Mouse (Mus musculus): ENCODE results near the gene Zbtb32. TPM values are rescaled to one million over a fixed set of nuclear protein-coding genes. Genes with fewer than 3 reads are reported as not detected.

Zbtb32 gene
- total RNA-seq, 2 experiments from 2014 or later: not detected

- no peak for DNase-seq (ENCODE audit: low spot score in 2 of 2)
These were observed 26.3 kb downstream of the Zbtb32 start for GRCm38 (mm10) chr7:30572389-30572788.

- no peak for DNase-seq (ENCODE audit: low spot score in 2 of 2)
These were observed 31.2 kb downstream of the Zbtb32 start for GRCm38 (mm10) chr7:30567555-30567954.

DNA sequence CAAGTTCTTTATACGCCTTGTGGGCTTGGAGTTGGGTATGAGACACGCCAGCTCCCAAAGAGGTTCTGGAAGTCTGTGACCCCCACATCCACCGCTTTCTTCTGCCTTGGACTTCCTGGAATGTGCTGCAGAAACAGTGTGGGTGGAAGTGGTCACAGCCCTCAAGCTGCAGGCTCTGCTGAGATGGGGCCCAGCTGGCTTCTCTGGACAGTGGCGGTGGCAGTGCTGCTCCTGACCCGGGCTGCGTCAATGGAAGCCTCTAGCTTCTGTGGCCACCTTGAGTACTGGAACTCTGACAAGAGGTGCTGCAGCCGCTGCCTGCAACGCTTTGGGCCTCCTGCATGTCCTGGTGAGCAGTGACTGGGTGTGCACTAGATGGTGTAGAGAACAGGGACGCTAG is 32.7 kb downstream of the Zbtb32 start:
- no peak for DNase-seq (ENCODE audit: low spot score in 2 of 2)

- DNase-seq (ENCODE audit: low spot score in 2 of 2): no peak
These were observed 33.6 kb downstream of the Zbtb32 start, which contains the start of gene Igflr1 for GRCm38 (mm10) chr7:30564970-30565571. Igflr1 (plus strand) TSS chr7:30565427.

DNA sequence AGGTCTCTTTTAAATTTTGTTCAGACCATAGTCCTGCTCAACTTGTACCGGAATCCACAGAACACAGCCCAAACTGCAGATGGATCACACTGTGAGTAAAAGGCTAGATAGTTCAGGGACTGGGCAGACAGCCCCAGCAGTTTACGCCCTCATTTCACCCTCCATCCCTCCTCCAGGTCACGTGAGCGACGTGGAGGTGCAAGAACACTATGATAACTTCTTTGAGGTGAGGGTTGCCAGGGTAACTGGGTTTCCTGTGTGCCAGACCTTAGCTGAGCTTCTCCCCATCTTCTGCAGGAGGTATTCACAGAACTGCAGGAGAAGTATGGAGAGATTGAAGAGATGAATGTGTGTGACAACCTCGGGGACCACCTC is 34.8 kb downstream of the Zbtb32 start:
- DNase-seq (ENCODE audit: low spot score in 2 of 2): no peak

- DNase-seq (ENCODE audit: low spot score in 2 of 2): peak; percentile 89 to 96
These were observed 35.4 kb downstream of the Zbtb32 start, which contains the start of the genes U2af1l4, Gm49396 and Psenen for GRCm38 (mm10) chr7:30563117-30563905. U2af1l4 (plus strand) TSS chr7:30563301. Gm49396 (plus strand) TSS chr7:30563344. Psenen (minus strand) TSS chr7:30563627.

DNA sequence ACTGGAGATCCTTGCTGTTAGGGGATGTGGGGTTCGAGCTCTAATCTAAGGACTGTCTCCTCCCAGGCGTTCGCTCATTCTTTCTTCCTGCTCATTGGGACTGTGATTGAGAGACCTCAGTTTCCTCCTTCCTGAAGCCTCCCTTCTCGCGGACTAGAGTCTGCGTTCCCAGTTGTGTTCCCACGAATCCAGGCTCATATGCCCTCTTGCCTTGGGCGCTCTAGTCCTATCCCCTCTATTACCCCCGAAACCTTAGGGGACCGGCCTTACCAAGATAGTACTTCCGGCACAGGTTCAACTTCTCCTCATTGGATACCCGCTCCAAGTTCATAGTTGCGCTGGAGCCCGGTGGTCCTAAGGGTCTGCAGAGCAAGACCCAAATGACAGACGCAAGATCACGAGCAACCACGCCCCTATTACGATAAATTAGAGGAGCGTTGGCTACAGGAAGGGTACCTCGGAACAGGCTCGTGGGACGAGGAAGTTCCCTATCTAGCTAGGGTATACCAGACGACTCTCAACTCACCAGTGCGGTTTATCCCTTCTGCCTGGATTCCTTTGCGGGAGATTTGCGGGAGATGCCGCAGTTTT is 36.1 kb downstream of the Zbtb32 start:
- DNase-seq (ENCODE audit: low spot score in 2 of 2): no peak

DNA sequence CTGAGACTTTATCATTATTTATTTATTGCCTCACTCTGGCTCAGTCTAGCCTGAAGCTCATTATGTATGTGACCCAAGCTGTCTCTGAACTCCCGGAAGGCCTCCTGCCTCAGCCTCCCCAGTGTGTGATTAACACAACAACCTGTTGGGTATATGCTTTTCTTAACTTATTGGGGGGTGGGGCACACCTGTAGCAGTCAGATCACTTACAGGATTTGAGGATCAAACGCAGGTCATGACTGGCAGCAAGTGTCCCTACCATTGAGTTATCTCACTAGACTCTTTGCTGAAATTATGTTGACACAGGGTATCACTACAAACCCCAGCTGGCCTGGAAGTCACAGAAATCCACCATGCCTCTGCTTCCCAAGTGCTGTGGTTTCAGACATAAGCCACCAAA is 38.4 kb downstream of the Zbtb32 start:
- no peak for DNase-seq (ENCODE audit: low spot score in 2 of 2)

- DNase-seq (ENCODE audit: low spot score in 2 of 2): peak; percentile 79 to 95
These were observed 39.2 kb downstream of the Zbtb32 start, which contains the start of gene Lin37 for GRCm38 (mm10) chr7:30559443-30559954. Lin37 (minus strand) TSS chr7:30559838.

DNA sequence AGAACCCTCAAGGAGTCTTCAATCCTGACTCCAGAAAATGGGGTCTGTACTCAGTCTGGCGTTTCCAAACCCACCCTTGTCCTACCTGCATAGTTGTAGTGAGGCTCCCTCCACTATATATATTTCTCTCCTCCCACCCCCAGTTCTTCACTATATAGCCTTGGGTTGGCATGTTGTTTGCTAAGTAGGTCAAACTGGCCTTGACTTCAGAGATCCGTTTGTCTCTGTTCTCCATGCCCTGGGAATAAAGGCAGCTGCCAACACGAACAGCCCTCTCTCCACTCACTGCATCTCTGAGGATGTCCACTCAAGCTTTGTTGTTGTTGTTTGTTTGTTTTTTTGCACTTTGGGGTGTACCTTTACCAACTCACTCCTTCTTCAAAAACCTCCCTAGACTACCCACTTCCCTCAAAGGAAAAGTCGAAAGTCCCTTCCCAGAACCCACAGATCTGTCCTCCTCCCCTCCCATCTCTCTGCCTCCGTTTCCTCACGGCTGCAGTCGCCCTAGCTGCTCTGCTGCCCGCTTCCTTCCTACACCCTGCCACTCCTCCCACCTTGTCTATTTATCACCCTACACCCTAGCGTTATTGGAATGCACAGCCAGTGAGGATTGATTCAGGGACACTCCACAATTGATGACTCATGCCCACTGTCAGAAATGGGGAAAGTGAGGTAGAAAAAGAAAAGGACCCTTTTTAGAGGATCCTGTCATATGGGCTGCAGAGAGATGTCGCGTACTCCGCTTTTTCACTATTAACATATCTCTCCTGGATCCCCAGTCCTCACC is 39.9 kb downstream of the Zbtb32 start:
- DNase-seq (ENCODE audit: low spot score in 2 of 2): no peak

DNA sequence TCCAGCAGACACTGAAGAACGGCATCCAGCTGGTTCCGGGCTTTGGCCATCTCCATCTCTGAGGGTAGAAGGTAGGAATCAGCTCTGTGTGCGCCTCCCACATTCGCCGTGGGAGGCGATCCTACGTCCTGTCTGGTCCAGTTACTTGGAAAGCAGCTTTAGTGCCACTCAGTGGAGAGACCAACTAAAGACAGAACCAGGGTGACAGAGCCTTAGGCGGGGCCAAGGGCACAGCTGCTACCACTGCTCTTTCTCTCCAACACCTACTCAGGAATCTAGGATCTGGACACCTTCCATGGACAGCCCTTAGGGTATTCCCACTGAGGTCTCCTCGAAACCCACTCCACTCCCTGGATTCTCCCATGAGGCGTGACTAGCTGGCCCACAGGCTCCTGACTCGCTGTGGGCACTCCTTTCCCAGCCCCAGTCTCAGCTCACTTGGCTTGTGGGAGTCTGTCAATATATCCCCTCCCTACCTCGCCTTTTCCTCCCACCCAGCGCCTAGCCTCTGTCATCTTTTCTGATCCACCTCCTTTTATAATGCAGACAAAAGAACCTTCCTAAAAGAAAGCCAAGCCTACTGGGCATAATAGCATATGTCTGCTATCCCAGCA is 40.7 kb downstream of the Zbtb32 start:
- DNase-seq (ENCODE audit: low spot score in 2 of 2): no peak

- DNase-seq (ENCODE audit: low spot score in 2 of 2): no peak
These were observed 41.7 kb downstream of the Zbtb32 start for GRCm38 (mm10) chr7:30556894-30557536.

GRCm38 (mm10) chr7:30553810-30554584 is 44.7 kb downstream of the Zbtb32 start:
- no peak for DNase-seq (ENCODE audit: low spot score in 2 of 2)

DNA sequence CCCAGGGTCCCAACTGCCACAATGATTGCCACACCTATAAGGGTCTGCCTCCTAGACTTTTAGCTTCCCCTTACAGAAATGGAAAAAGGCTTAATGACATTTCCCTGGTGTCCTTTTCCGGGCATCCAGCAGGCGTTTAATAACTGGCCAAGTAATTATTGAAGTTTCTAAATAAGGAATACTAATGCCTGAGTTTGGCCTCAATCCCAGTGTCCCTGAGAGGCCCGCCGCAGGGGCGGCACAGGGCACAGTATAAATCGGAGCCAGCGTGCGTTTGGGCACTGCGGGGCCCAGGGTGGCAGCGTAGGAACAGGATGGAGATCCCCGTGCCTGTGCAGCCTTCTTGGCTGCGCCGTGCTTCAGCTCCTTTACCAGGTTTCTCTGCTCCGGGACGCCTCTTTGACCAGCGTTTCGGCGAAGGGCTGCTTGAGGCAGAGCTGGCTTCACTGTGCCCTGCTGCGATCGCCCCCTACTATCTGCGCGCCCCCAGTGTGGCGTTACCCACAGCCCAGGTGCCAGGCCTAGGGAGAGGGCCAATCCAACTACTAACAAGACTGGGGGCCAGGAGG is 45.6 kb downstream of the Zbtb32 start:
- DNase-seq (ENCODE audit: low spot score in 2 of 2): peak in 1 of 2 experiments; percentile 54

- DNase-seq (ENCODE audit: low spot score in 2 of 2): peak; percentile 91 to 98
These were observed 46.3 kb downstream of the Zbtb32 start, which contains the start of the genes Hspb6 and Proser3 for GRCm38 (mm10) chr7:30552102-30553020. Hspb6 (plus strand) TSS chr7:30552178. Proser3 (minus strand) TSS chr7:30552299.

DNA sequence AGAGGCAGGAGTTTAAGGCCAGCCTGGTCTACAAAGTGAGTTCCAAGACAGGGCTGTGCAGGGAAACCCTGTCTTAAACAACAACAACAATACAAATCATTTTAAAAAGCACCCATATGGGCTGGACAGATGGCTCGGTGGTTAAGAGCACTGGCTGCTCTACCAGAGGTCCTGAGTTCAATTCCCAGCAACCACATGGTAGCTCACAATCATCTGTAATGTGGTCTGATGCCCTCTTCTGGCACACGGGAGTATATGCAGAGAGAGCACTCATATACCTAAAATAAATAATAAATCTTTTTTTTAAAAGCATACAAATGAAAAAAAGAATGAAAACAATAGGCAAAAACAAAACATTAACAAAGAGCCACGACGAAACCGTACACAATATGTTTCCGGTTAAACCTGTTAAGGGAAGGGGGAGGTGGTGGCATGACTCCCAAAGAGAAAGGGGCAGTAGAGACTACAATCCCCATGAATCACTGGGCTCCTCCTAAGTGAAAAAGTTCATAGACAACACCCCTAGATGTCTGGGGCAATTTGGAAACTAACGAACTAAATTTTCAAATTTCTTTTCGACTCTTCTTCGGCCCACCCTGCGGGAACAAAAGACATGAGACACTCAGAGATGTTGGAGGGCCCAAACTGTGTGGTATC is 47.1 kb downstream of the Zbtb32 start:
- DNase-seq (ENCODE audit: low spot score in 2 of 2): no peak

- no peak for DNase-seq (ENCODE audit: low spot score in 2 of 2)
These were observed 48.1 kb downstream of the Zbtb32 start for GRCm38 (mm10) chr7:30550603-30551002.
